Mouse (Mus musculus): ENCODE data around the gene Fam124a. TPM values are rescaled to one million over a fixed set of nuclear protein-coding genes. Genes with fewer than 3 reads are reported as not detected.
"Not testable (repeated sequence)": the region's sequence is repeated elsewhere in the genome, so short reads cannot be mapped to it uniquely, and the experiment has no call there.

The Fam124a gene
- polyA plus RNA-seq, 1 experiment from 2014 or later = 3.7 TPM

DNA sequence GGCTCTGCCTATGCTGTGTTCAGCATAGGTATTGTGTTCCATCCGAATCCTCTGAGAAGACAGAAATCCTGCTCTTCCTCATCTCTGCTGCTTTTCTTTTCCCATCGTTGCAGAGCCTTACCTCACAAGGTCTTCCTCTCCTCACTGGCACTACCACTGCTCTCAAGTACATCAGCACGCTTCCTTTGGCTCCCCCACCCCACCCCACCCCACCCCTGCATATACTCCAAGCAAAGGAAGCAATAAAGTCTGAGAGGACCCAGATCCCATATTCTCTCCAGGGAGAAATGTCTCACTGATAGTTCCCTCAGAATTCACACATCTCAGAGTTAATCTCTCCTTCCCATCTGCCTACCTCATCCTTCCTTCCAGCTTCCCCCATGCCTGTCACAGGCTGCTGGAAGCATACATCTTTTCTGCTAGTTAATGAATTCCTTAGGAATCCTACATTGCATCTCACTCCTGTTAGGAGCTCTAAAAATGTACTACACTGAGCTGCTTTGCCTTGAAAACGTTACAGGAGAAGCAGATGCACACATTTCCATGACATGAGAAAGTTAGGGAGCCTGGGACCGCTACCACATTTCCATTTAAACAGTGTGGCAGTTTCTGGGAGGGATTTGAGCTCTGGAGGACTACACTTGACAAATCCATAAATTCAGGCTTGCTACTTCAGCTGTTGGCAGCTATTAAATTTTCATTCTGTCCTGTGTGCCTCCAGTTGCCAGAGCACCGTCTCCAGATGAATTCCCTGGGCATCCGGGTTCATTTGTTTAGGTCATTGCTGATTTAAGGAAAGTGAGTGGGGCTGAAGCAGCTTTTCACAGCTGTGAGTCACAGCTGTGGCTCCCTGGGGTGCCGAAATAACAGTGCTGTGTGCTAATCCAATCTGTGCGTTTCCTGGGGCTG lies 82.2 kb downstream of the Fam124a start:
- no peaks in the 10 kb centered on the region for H3K9me3 ChIP-seq (ENCODE audit: control insufficient read depth, low read length)
- H3K36me3 ChIP-seq (ENCODE audit: control insufficient read depth, insufficient read depth, low read length) = no peaks in the 10 kb centered on the region
- H3K4me1 ChIP-seq (replicated peaks; ENCODE audit: control insufficient read depth, insufficient read depth) = no peaks in the 10 kb centered on the region
- no peaks in the 10 kb centered on the region for H3K27me3 ChIP-seq (ENCODE audit: control insufficient read depth, insufficient read depth, low read length)
- no peak for TF ChIP-seq CTCF (IDR thresholded peaks at IDR 0.05; ENCODE audit: low read depth)
- TF ChIP-seq EP300 (optimal IDR thresholded peaks at IDR 0.05) = no peak
- no peak overlapping the region for H3K27ac ChIP-seq (replicated peaks)
- no peak for DNase-seq (ENCODE audit: low spot score)
- no peak overlapping the region for H3K9ac ChIP-seq (ENCODE audit: low read length)
- 24% methylated on average over 9 of the region's 9 CpGs for WGBS
- no peak overlapping the region for H3K4me2 ChIP-seq (replicated peaks; ENCODE audit: low read depth)
- ATAC-seq (ENCODE audit: low FRiP score, low TSS enrichment) = no peak
- no peak overlapping the region for H3K4me3 ChIP-seq (ENCODE audit: low read depth, low read length)

DNA sequence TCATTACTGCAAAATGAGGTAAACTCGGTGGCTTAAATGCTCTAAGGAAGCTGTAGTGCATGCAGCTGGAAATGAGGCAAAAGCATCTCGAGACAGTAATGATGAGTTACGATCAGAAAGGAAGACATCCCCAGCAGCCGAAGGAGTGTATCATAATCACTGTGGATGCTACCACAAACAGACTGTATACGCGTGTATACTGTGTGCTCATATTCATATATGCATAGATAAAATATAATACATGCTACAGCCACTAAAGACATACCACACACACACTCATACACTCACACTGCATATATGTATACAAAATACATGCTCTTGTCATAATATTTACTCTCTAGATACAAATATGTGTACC lies 82.8 kb downstream of the Fam124a start:
- no peak overlapping the region for H3K9ac ChIP-seq (ENCODE audit: low read length)
- WGBS = 55% methylated on average over 6 of the region's 6 CpGs
- no peak overlapping the region for H3K4me3 ChIP-seq (ENCODE audit: low read depth, low read length)
- DNase-seq (ENCODE audit: low spot score) = no peak
- no peaks in the 10 kb centered on the region for H3K36me3 ChIP-seq (ENCODE audit: control insufficient read depth, insufficient read depth, low read length)
- no peaks in the 10 kb centered on the region for H3K9me3 ChIP-seq (ENCODE audit: control insufficient read depth, low read length)
- no peak for ATAC-seq (ENCODE audit: low FRiP score, low TSS enrichment)
- H3K4me2 ChIP-seq (replicated peaks; ENCODE audit: low read depth) = no peak overlapping the region
- TF ChIP-seq EP300 (optimal IDR thresholded peaks at IDR 0.05) = no peak
- no peaks in the 10 kb centered on the region for H3K27me3 ChIP-seq (ENCODE audit: control insufficient read depth, insufficient read depth, low read length)
- no peak overlapping the region for H3K27ac ChIP-seq (replicated peaks)
- no peaks in the 10 kb centered on the region for H3K4me1 ChIP-seq (replicated peaks; ENCODE audit: control insufficient read depth, insufficient read depth)

DNA sequence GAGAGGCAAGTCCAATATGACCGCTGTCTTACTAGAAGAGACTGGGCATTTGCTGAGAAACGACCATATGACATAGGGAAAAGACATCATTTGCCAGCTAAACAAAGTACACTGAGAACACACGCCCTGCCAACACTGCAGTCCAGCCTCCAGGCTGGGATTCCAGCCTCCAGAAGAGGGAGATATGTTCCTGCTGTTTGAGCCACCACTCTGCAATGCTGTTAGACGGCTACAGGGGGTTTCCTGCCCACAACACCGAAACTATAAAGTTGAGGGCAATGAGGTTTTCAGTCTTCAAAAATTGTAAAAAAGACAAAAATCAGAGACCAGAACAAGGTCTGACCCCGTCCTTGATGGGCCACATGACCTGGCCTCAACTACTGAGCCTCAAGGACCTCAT lies 83.6 kb downstream of the Fam124a start:
- Histone ChIP-seq H3K36me3 (ENCODE audit: control insufficient read depth, insufficient read depth, low read length) (no peaks in the 10 kb centered on the region), H3K9ac (ENCODE audit: low read length) (no peak overlapping the region), H3K4me1 (replicated peaks; ENCODE audit: control insufficient read depth, insufficient read depth) (no peaks in the 10 kb centered on the region), H3K27ac (replicated peaks) (no peak overlapping the region), H3K27me3 (ENCODE audit: control insufficient read depth, insufficient read depth, low read length) (no peaks in the 10 kb centered on the region), H3K9me3 (ENCODE audit: control insufficient read depth, low read length) (no peaks in the 10 kb centered on the region), H3K4me3 (ENCODE audit: low read depth, low read length) (no peak overlapping the region), H3K4me2 (replicated peaks; ENCODE audit: low read depth) (no peak overlapping the region)
- ATAC-seq (ENCODE audit: low FRiP score, low TSS enrichment) (no peak), DNase-seq (ENCODE audit: low spot score) (no peak)
- TF ChIP-seq CTCF (IDR thresholded peaks at IDR 0.05; ENCODE audit: low read depth) = peak; percentile 63
- no peak for TF ChIP-seq EP300 (optimal IDR thresholded peaks at IDR 0.05)
- 62% methylated on average over 6 of the region's 6 CpGs for WGBS

DNA sequence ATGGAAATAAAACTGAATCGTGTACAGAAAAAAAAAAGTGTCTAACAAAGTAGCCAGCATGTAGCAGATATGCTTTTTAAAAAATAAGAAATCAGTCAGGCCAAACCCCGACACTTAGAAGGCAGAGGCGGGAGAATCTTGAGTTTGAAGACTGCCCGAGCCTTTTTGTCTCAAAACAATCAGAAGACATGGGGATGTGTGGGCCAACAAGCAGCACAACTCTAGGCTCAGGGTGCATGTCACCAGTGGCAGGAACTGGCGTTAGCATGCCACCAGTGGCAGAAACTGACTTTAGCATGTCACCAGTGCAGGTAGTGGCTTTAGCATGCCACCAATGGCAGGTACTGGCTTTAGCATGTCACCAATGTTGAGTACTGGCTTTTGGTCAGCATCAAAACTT lies 84.0 kb downstream of the Fam124a start:
- Histone ChIP-seq H3K27me3 (ENCODE audit: control insufficient read depth, insufficient read depth, low read length) (no peaks in the 10 kb centered on the region), H3K36me3 (ENCODE audit: control insufficient read depth, insufficient read depth, low read length) (no peaks in the 10 kb centered on the region), H3K4me3 (ENCODE audit: low read depth, low read length) (no peak overlapping the region), H3K27ac (replicated peaks) (no peak overlapping the region), H3K4me1 (replicated peaks; ENCODE audit: control insufficient read depth, insufficient read depth) (no peaks in the 10 kb centered on the region), H3K9ac (ENCODE audit: low read length) (no peak overlapping the region), H3K4me2 (replicated peaks; ENCODE audit: low read depth) (no peak overlapping the region), H3K9me3 (ENCODE audit: control insufficient read depth, low read length) (no peaks in the 10 kb centered on the region)
- ATAC-seq (ENCODE audit: low FRiP score, low TSS enrichment) (no peak), DNase-seq (ENCODE audit: low spot score) (no peak)
- TF ChIP-seq EP300 (optimal IDR thresholded peaks at IDR 0.05) (no peak), CTCF (IDR thresholded peaks at IDR 0.05; ENCODE audit: low read depth) (no peak)
- 86% methylated on average over 5 of the region's 5 CpGs for WGBS

DNA sequence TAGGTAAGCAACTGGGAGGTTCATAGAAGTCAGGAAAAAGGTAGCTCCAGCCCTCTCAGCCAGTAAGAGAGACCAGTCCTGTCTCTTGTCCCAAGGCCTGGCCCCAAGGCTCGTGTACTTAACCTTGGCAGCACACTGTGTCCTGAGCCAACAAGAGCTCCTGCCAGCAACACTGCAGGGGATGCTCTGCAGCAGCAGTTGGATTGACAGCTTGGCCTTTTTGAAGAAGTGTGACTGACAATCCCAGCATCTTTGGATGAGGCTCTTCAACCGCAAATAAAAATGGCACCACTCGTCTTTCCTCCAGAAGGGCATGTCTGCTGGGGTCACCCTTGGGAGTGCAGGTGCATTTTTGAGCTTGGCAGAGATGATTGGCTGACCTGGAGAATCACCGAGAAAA lies 84.9 kb downstream of the Fam124a start:
- H3K27me3 ChIP-seq (ENCODE audit: control insufficient read depth, insufficient read depth, low read length) = no peaks in the 10 kb centered on the region
- no peaks in the 10 kb centered on the region for H3K9me3 ChIP-seq (ENCODE audit: control insufficient read depth, low read length)
- H3K4me2 ChIP-seq (replicated peaks; ENCODE audit: low read depth) = no peak overlapping the region
- no peak overlapping the region for H3K4me3 ChIP-seq (ENCODE audit: low read depth, low read length)
- TF ChIP-seq EP300 (optimal IDR thresholded peaks at IDR 0.05) = no peak
- TF ChIP-seq CTCF (IDR thresholded peaks at IDR 0.05; ENCODE audit: low read depth) = no peak
- ATAC-seq (ENCODE audit: low FRiP score, low TSS enrichment) = no peak
- no peak overlapping the region for H3K27ac ChIP-seq (replicated peaks)
- 66% methylated on average over 4 of the region's 4 CpGs for WGBS
- no peaks in the 10 kb centered on the region for H3K36me3 ChIP-seq (ENCODE audit: control insufficient read depth, insufficient read depth, low read length)
- no peaks in the 10 kb centered on the region for H3K4me1 ChIP-seq (replicated peaks; ENCODE audit: control insufficient read depth, insufficient read depth)
- no peak overlapping the region for H3K9ac ChIP-seq (ENCODE audit: low read length)
- DNase-seq (ENCODE audit: low spot score) = no peak

DNA sequence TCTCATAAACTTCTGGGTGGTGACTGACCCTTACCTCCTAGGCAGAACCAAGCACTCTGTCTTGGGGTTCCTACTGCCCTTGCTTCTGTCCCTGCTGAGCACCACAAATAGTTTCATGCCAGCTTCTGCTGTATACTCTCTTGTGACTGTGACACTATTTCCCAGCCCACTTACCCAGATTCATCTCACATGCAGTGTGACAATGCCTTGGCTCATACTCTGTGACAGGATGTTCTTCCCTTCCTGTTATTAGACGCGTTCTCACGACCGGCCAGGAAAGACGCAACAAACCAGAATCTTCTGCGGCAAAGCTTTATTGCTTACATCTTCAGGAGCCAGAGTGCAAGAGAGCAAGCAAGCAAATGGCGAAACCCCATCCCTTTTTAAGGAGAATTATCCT lies 86.8 kb downstream of the Fam124a start:
- not testable (repeated sequence) for H3K27me3 ChIP-seq (ENCODE audit: control insufficient read depth, insufficient read depth, low read length); H3K36me3 ChIP-seq (ENCODE audit: control insufficient read depth, insufficient read depth, low read length); ATAC-seq (ENCODE audit: low FRiP score, low TSS enrichment); H3K4me1 ChIP-seq (replicated peaks; ENCODE audit: control insufficient read depth, insufficient read depth); DNase-seq (ENCODE audit: low spot score); H3K9ac ChIP-seq (ENCODE audit: low read length); H3K27ac ChIP-seq (replicated peaks); H3K4me2 ChIP-seq (replicated peaks; ENCODE audit: low read depth); H3K9me3 ChIP-seq (ENCODE audit: control insufficient read depth, low read length); H3K4me3 ChIP-seq (ENCODE audit: low read depth, low read length)
- WGBS = 70% methylated on average over 6 of the region's 7 CpGs
